Mouse (Mus musculus): Measurements from ENCODE around the gene Dnajb12.

The Dnajb12 gene

GRCm38 (mm10) chr10:59938662-59939061, 59.3 kb downstream of the Dnajb12 start:
- in situ Hi-C loops (cut with MboI; ENCODE audit: low pct_unique_long_range_greater_than_20kb in 1 of 2, low sequenced_read_pairs in 2 of 2, unreplicated experiment in 1 of 2) = loop anchor here in 1 of 2 experiments (25.0 kb wide), 1 partner anchor 299 kb away; no protein-coding TSS in a partner anchor

GRCm38 (mm10) chr10:59939081-59939480, 59.7 kb downstream of the Dnajb12 start:
- in situ Hi-C loops (cut with MboI; ENCODE audit: low pct_unique_long_range_greater_than_20kb in 1 of 2, low sequenced_read_pairs in 2 of 2, unreplicated experiment in 1 of 2) = loop anchor here in 1 of 2 experiments (25.0 kb wide), 1 partner anchor 298 kb away; no protein-coding TSS in a partner anchor

- in situ Hi-C loops (cut with MboI; ENCODE audit: low pct_unique_long_range_greater_than_20kb in 1 of 2, low sequenced_read_pairs in 2 of 2, unreplicated experiment in 1 of 2) = loop anchor here in 1 of 2 experiments (25.0 kb wide), 1 partner anchor 295 kb away; no protein-coding TSS in a partner anchor
These were observed 63.0 kb downstream of the Dnajb12 start for GRCm38 (mm10) chr10:59942281-59942846.

- in situ Hi-C loops (cut with MboI; ENCODE audit: low pct_unique_long_range_greater_than_20kb in 1 of 2, low sequenced_read_pairs in 2 of 2, unreplicated experiment in 1 of 2) = loop anchor here in 1 of 2 experiments (25.0 kb wide), 1 partner anchor 294 kb away; no protein-coding TSS in a partner anchor
These were observed 63.6 kb downstream of the Dnajb12 start for GRCm38 (mm10) chr10:59942847-59943420.

GRCm38 (mm10) chr10:59943421-59943989, 64.1 kb downstream of the Dnajb12 start:
- in situ Hi-C loops (cut with MboI; ENCODE audit: low pct_unique_long_range_greater_than_20kb in 1 of 2, low sequenced_read_pairs in 2 of 2, unreplicated experiment in 1 of 2) = loop anchor here in 1 of 2 experiments (25.0 kb wide), 1 partner anchor 294 kb away; no protein-coding TSS in a partner anchor

- in situ Hi-C loops (cut with MboI; ENCODE audit: low pct_unique_long_range_greater_than_20kb in 1 of 2, low sequenced_read_pairs in 2 of 2, unreplicated experiment in 1 of 2) = loop anchor here in 1 of 2 experiments (25.0 kb wide), 1 partner anchor 292 kb away; no protein-coding TSS in a partner anchor
These were observed 66.1 kb downstream of the Dnajb12 start for GRCm38 (mm10) chr10:59945416-59945815.

GRCm38 (mm10) chr10:59946362-59946761, 67.0 kb downstream of the Dnajb12 start:
- in situ Hi-C loops (cut with MboI; ENCODE audit: low pct_unique_long_range_greater_than_20kb in 1 of 2, low sequenced_read_pairs in 2 of 2, unreplicated experiment in 1 of 2) = loop anchor here in 1 of 2 experiments (25.0 kb wide), 1 partner anchor 291 kb away; no protein-coding TSS in a partner anchor

- in situ Hi-C loops (cut with MboI; ENCODE audit: low pct_unique_long_range_greater_than_20kb in 1 of 2, low sequenced_read_pairs in 2 of 2, unreplicated experiment in 1 of 2) = loop anchor here in 1 of 2 experiments (25.0 kb wide), 1 partner anchor 290 kb away; no protein-coding TSS in a partner anchor
These were observed 68.1 kb downstream of the Dnajb12 start for GRCm38 (mm10) chr10:59947296-59948073.

- in situ Hi-C loops (cut with MboI; ENCODE audit: low pct_unique_long_range_greater_than_20kb in 1 of 2, low sequenced_read_pairs in 2 of 2, unreplicated experiment in 1 of 2) = loop anchor here in 1 of 2 experiments (25.0 kb wide), 1 partner anchor 289 kb away; no protein-coding TSS in a partner anchor
These were observed 69.3 kb downstream of the Dnajb12 start for GRCm38 (mm10) chr10:59948363-59949254.
